Mouse (Mus musculus) monocyte, adult 5-6 weeks (primary cell): ENCODE data around the gene Cfap73. TPM values are rescaled to one million over a fixed set of nuclear protein-coding genes. Genes with fewer than 3 reads are reported as not detected.

Source experiments
- total RNA-seq: library from RNA; stranded (forward); fragments of 200-1000, 200-491, 200-594 nt; gene quantifications from 3 replicates; pipeline ENCODE4 v1.2.3, GENCODE M21; 2017

The Cfap73 gene
- total RNA-seq, 1 experiment from 2014 or later, result not detected

Other genes with a start within 250 kb of the Cfap73 start
- not detected in 3 replicates for gene Lhx5, start 202.5 kb downstream of the Cfap73 start, total RNA-seq
- not detected in 3 replicates for gene Sdsl, start 161.4 kb downstream of the Cfap73 start, total RNA-seq
- not detected in 3 replicates for gene Sds, start 157.7 kb downstream of the Cfap73 start, total RNA-seq
- 8.9 to 11.3 TPM (median 11.2 TPM) in 3 replicates for gene Plbd2, start 130.6 kb downstream of the Cfap73 start, total RNA-seq
- 72.9 to 104 TPM (median 90.4 TPM) in 3 replicates for gene Slc8b1, start 123.1 kb downstream of the Cfap73 start, total RNA-seq
- gene Tpcn1, start 45.6 kb downstream of the Cfap73 start, total RNA-seq, result 8.1 to 8.8 TPM (median 8.5 TPM) in 3 replicates
- gene Iqcd, start 45.2 kb downstream of the Cfap73 start, total RNA-seq, result 0.57 TPM in 1 of 3 replicates, not detected in the others
- gene Rita1, start 21.6 kb downstream of the Cfap73 start, total RNA-seq, result 0.43 to 4.0 TPM (median 1.1 TPM) in 3 replicates
- gene Ddx54, start 21.5 kb downstream of the Cfap73 start, total RNA-seq, result 42.2 to 59.5 TPM (median 55.9 TPM) in 3 replicates
- 0.48 to 0.49 TPM in 2 of 3 replicates, not detected in the other for gene Rasal1, start 14.6 kb upstream of the Cfap73 start, total RNA-seq
- gene Dtx1, start 77.7 kb upstream of the Cfap73 start, total RNA-seq, result 5.4 to 12.1 TPM (median 8.1 TPM) in 3 replicates
- gene Oas2, start 115.6 kb upstream of the Cfap73 start, total RNA-seq, result 2.2 to 8.7 TPM (median 5.3 TPM) in 3 replicates
- 6.3 to 13.2 TPM (median 8.3 TPM) in 3 replicates for gene Oas3, start 143.4 kb upstream of the Cfap73 start, total RNA-seq
- gene Oas1e, start 161.3 kb upstream of the Cfap73 start, total RNA-seq, result not detected in 3 replicates
- 5.0 to 10.6 TPM (median 7.6 TPM) in 3 replicates for gene Oas1c, start 178.3 kb upstream of the Cfap73 start, total RNA-seq
- gene Oas1f, start 213.1 kb upstream of the Cfap73 start, total RNA-seq, result not detected in 3 replicates
- not detected in 3 replicates for gene Oas1h, start 227.2 kb upstream of the Cfap73 start, total RNA-seq